Mouse (Mus musculus): ENCODE measurements around the gene Bmx. TPM values are rescaled to one million over a fixed set of nuclear protein-coding genes. Genes with fewer than 3 reads are reported as not detected.
A peak's percentile ranks its signal among the peaks of the same experiment; 100 is the strongest.

Bmx gene
- 1.6 and 1.7 TPM in 2 replicates for polyA plus RNA-seq (2012; rRNA removed)

GRCm38 (mm10) chrX:164258057-164258456 is at the start of gene Bmx:
TSS of gene Bmx (minus strand) at chrX:164258193.
- no peak for TF ChIP-seq CTCF (IDR thresholded peaks at IDR 0.05; ENCODE audit: extremely low read depth, insufficient read depth, low read length)
- no peak for TF ChIP-seq POLR2A (IDR thresholded peaks at IDR 0.05; ENCODE audit: extremely low read depth, insufficient read depth, low read length)
- no peak within 1 kb of the TSS for H3K4me3 ChIP-seq (ENCODE audit: insufficient read depth, low read length)
- H3K27ac ChIP-seq (ENCODE audit: insufficient read depth, low read length) = no peak within 1 kb of the TSS
- no peaks in the 10 kb centered on the region for H3K4me1 ChIP-seq (ENCODE audit: control insufficient read depth, insufficient read depth, low read length)

GRCm38 (mm10) chrX:164306250-164306649 is 48.3 kb upstream of the Bmx start:
- TF ChIP-seq CTCF (IDR thresholded peaks at IDR 0.05; ENCODE audit: extremely low read depth, insufficient read depth, low read length) = no peak
- no peak for TF ChIP-seq POLR2A (IDR thresholded peaks at IDR 0.05; ENCODE audit: extremely low read depth, insufficient read depth, low read length)
- H3K4me1 ChIP-seq (ENCODE audit: control insufficient read depth, insufficient read depth, low read length) = no peaks in the 10 kb centered on the region
- no peak overlapping the region for H3K27ac ChIP-seq (ENCODE audit: insufficient read depth, low read length)

GRCm38 (mm10) chrX:164291147-164291546 is 33.2 kb upstream of the Bmx start:
- H3K27ac ChIP-seq (ENCODE audit: insufficient read depth, low read length) = no peak overlapping the region
- TF ChIP-seq POLR2A (IDR thresholded peaks at IDR 0.05; ENCODE audit: extremely low read depth, insufficient read depth, low read length) = no peak
- TF ChIP-seq CTCF (IDR thresholded peaks at IDR 0.05; ENCODE audit: extremely low read depth, insufficient read depth, low read length) = no peak

More at GRCm38 (mm10) chrX:164306250-164306649, 48.3 kb upstream of the Bmx start:
- no peak overlapping the region for H3K4me3 ChIP-seq (ENCODE audit: insufficient read depth, low read length)

GRCm38 (mm10) chrX:164287077-164287476 is 29.1 kb upstream of the Bmx start:
- Histone ChIP-seq H3K4me3 (ENCODE audit: insufficient read depth, low read length) (no peak overlapping the region), H3K27ac (ENCODE audit: insufficient read depth, low read length) (no peak overlapping the region), H3K4me1 (ENCODE audit: control insufficient read depth, insufficient read depth, low read length) (no peaks in the 10 kb centered on the region)
- no peak for TF ChIP-seq POLR2A (IDR thresholded peaks at IDR 0.05; ENCODE audit: extremely low read depth, insufficient read depth, low read length)
- TF ChIP-seq CTCF (IDR thresholded peaks at IDR 0.05; ENCODE audit: extremely low read depth, insufficient read depth, low read length) = peak; percentile 39

More at GRCm38 (mm10) chrX:164291147-164291546, 33.2 kb upstream of the Bmx start:
- Histone ChIP-seq H3K4me1 (ENCODE audit: control insufficient read depth, insufficient read depth, low read length) (no peaks in the 10 kb centered on the region), H3K4me3 (ENCODE audit: insufficient read depth, low read length) (no peak overlapping the region)

- no peak overlapping the region for H3K4me3 ChIP-seq (ENCODE audit: insufficient read depth, low read length)
- no peaks in the 10 kb centered on the region for H3K4me1 ChIP-seq (ENCODE audit: control insufficient read depth, insufficient read depth, low read length)
- no peak overlapping the region for H3K27ac ChIP-seq (ENCODE audit: insufficient read depth, low read length)
- TF ChIP-seq CTCF (IDR thresholded peaks at IDR 0.05; ENCODE audit: extremely low read depth, insufficient read depth, low read length) (no peak), POLR2A (IDR thresholded peaks at IDR 0.05; ENCODE audit: extremely low read depth, insufficient read depth, low read length) (no peak)
Observed at GRCm38 (mm10) chrX:164283808-164284207, 25.8 kb upstream of the Bmx start.

GRCm38 (mm10) chrX:164280918-164281647 is 23.1 kb upstream of the Bmx start:
- Histone ChIP-seq H3K27ac (ENCODE audit: insufficient read depth, low read length) (no peak overlapping the region), H3K4me1 (ENCODE audit: control insufficient read depth, insufficient read depth, low read length) (no peaks in the 10 kb centered on the region), H3K4me3 (ENCODE audit: insufficient read depth, low read length) (no peak overlapping the region)
- TF ChIP-seq POLR2A (IDR thresholded peaks at IDR 0.05; ENCODE audit: extremely low read depth, insufficient read depth, low read length) (no peak), CTCF (IDR thresholded peaks at IDR 0.05; ENCODE audit: extremely low read depth, insufficient read depth, low read length) (no peak)

- no peak overlapping the region for H3K4me3 ChIP-seq (ENCODE audit: insufficient read depth, low read length)
- H3K4me1 ChIP-seq (ENCODE audit: control insufficient read depth, insufficient read depth, low read length) = no peaks in the 10 kb centered on the region
- H3K27ac ChIP-seq (ENCODE audit: insufficient read depth, low read length) = no peak overlapping the region
- TF ChIP-seq CTCF (IDR thresholded peaks at IDR 0.05; ENCODE audit: extremely low read depth, insufficient read depth, low read length) = no peak
- TF ChIP-seq POLR2A (IDR thresholded peaks at IDR 0.05; ENCODE audit: extremely low read depth, insufficient read depth, low read length) = no peak
Observed at GRCm38 (mm10) chrX:164275536-164275935, 17.5 kb upstream of the Bmx start.

- TF ChIP-seq POLR2A (IDR thresholded peaks at IDR 0.05; ENCODE audit: extremely low read depth, insufficient read depth, low read length) (no peak), CTCF (IDR thresholded peaks at IDR 0.05; ENCODE audit: extremely low read depth, insufficient read depth, low read length) (no peak)
- H3K27ac ChIP-seq (ENCODE audit: insufficient read depth, low read length) = no peak overlapping the region
- no peak overlapping the region for H3K4me3 ChIP-seq (ENCODE audit: insufficient read depth, low read length)
- no peaks in the 10 kb centered on the region for H3K4me1 ChIP-seq (ENCODE audit: control insufficient read depth, insufficient read depth, low read length)
Observed at GRCm38 (mm10) chrX:164270603-164271002, 12.6 kb upstream of the Bmx start.

- Histone ChIP-seq H3K4me1 (ENCODE audit: control insufficient read depth, insufficient read depth, low read length) (no peaks in the 10 kb centered on the region), H3K4me3 (ENCODE audit: insufficient read depth, low read length) (peak within 1 kb of the TSS; percentile 75), H3K27ac (ENCODE audit: insufficient read depth, low read length) (peak within 1 kb of the TSS; percentile 72)
- no peak for TF ChIP-seq CTCF (IDR thresholded peaks at IDR 0.05; ENCODE audit: extremely low read depth, insufficient read depth, low read length)
- no peak for TF ChIP-seq POLR2A (IDR thresholded peaks at IDR 0.05; ENCODE audit: extremely low read depth, insufficient read depth, low read length)
Observed at GRCm38 (mm10) chrX:164269285-164269761, 11.3 kb upstream of the Bmx start, which contains the start of gene Pir. TSS of gene Pir (plus strand) at chrX:164269371.

GRCm38 (mm10) chrX:164264861-164265260 is 6.9 kb upstream of the Bmx start:
- no peak overlapping the region for H3K4me3 ChIP-seq (ENCODE audit: insufficient read depth, low read length)
- H3K27ac ChIP-seq (ENCODE audit: insufficient read depth, low read length) = no peak overlapping the region
- H3K4me1 ChIP-seq (ENCODE audit: control insufficient read depth, insufficient read depth, low read length) = no peaks in the 10 kb centered on the region
- TF ChIP-seq POLR2A (IDR thresholded peaks at IDR 0.05; ENCODE audit: extremely low read depth, insufficient read depth, low read length) = no peak
- no peak for TF ChIP-seq CTCF (IDR thresholded peaks at IDR 0.05; ENCODE audit: extremely low read depth, insufficient read depth, low read length)
